Mouse (Mus musculus) ES-E14 (cell line): ENCODE results near the gene Adgrv1.

Experiments
- CHD2 ChIP-seq: IDR thresholded peaks from 2 replicates; pipeline ENCODE4 v1.6.1; 2014; ENCODE audit warnings: mild to moderate bottlenecking, low read depth, low read length, inconsistent platforms
- HCFC1 ChIP-seq: IDR thresholded peaks from 2 replicates; pipeline ENCODE4 v1.6.1; 2012; ENCODE audit warnings: low read length, inconsistent platforms, borderline replicate concordance; ENCODE audit not compliant: insufficient read depth
- ZC3H11A ChIP-seq: IDR thresholded peaks from 2 replicates; pipeline ENCODE4 v1.6.1; 2012; ENCODE audit warnings: low read depth, mild to moderate bottlenecking, inconsistent platforms, low read length, borderline replicate concordance

DNA sequence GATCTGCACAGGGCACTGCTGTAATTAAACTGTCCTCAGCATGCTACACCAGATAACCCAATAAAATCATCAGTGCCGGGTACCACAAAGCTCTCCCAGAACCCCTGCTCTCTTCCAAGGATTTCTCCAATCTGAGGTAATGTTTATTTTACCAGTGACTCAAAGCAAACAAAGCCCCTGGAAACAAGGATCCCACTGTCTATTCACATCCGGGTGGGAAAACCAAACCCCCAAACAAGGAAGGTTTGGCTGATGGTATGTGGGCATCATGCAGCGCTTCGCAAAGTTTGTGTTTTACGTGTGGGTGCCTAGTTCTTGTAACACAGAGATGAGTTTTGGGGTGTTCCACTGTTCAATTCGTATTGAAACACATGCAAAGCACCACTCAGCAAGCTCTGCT, 7.9 kb upstream of the Adgrv1 start:
- TF ChIP-seq ZC3H11A (no peak), HCFC1 (no peak), CHD2 (no peak)
